Mouse (Mus musculus): ENCODE data around the gene Ccdc88b.

GRCm38 (mm10) chr19:6829870-6830555 lies 28.0 kb downstream of the Ccdc88b start:
- TF ChIP-seq GATA1 (IDR thresholded peaks at IDR 0.05; ENCODE audit: borderline replicate concordance, low read length), result no peak
- no peak for TF ChIP-seq FLI1 (IDR thresholded peaks at IDR 0.05; ENCODE audit: low read length)
